In genomic region chr7:5017931-5018330, GRCm38 (mm10) we compare ENCODE assay signal across 19 mouse cellular contexts. TPM values are rescaled to one million over a fixed set of nuclear protein-coding genes. Genes with fewer than 3 reads are reported as not detected.
"Had no signal": no experiment of that assay in that cellular context is flagged by ENCODE, and none has a peak within 500 bp of the region (broad histone marks: within the 10 kb centered on the region; RNA-seq: fewer than 3 reads in every experiment).

No protein-coding gene starts in this region.

- H3K9ac ChIP-seq: liver, embryonic 13.5 days; lung, embryonic 14.5 days; midbrain, embryonic 13.5 days had no signal

- H3K27ac ChIP-seq: layer of hippocampus, adult 2 months; left cerebral cortex, adult 2 months; liver, embryonic 13.5 days; midbrain, embryonic 10.5 days; midbrain, embryonic 13.5 days had no signal

- H3K9me3 ChIP-seq: midbrain, embryonic 10.5 days; midbrain, embryonic 13.5 days had no signal

- H3K4me3 ChIP-seq: layer of hippocampus, adult 2 months; left cerebral cortex, adult 2 months; liver, embryonic 13.5 days; midbrain, embryonic 10.5 days; midbrain, embryonic 13.5 days; myocyte had no signal

- ATAC-seq: midbrain, embryonic 13.5 days; midbrain, embryonic 16.5 days had no signal

- DNase-seq: kidney, postnatal 14 days; layer of hippocampus, adult 9-11 months; liver, embryonic 13.5 days; lung, embryonic 14.5 days; lung, postnatal 36 days had no signal

- H3K27me3 ChIP-seq: liver, embryonic 13.5 days; megakaryocyte, embryonic 14.5 days; midbrain, embryonic 13.5 days had no signal

- H3K4me2 ChIP-seq: liver, embryonic 13.5 days; lung, embryonic 14.5 days; midbrain, embryonic 13.5 days had no signal

RNA-seq across cellular contexts. Expression of gene Ccdc106, which starts 2.4 kb away (rescaled TPM):
- total RNA-seq: monocyte, adult 5-6 weeks had no signal

RNA-seq across cellular contexts. Expression of gene Gm44973, which starts 2.6 kb away (rescaled TPM):
- total RNA-seq: layer of hippocampus, adult 2 months; layer of hippocampus, postnatal 25 days; left cerebral cortex, adult 2 months; left cerebral cortex, postnatal 10 days; left cerebral cortex, postnatal 36 days; monocyte, adult 5-6 weeks had no signal
- polyA plus RNA-seq: liver, adult 2 months; lung, embryonic 14.5 days; myocyte; spleen, adult 2 months; testis, adult 2 months had no signal
